Mouse (Mus musculus): ENCODE results near the gene Kiss1. TPM values are rescaled to one million over a fixed set of nuclear protein-coding genes. Genes with fewer than 3 reads are reported as not detected.

Gene Kiss1
- polyA plus RNA-seq, 1 experiment from 2014 or later: not detected

- WGBS: 74% methylated on average over 4 of the region's 4 CpGs
- Histone ChIP-seq H3K9me3 (replicated peaks; ENCODE audit: control insufficient read depth, low read length) (no peaks in the 10 kb centered on the region), H3K4me1 (ENCODE audit: control insufficient read depth, insufficient read depth, low read length) (peaks cover 4% of the 10 kb centered on the region; the same call in 1 of the 2 replicates), H3K4me2 (ENCODE audit: low read depth, low read length) (no peak overlapping the region), H3K4me3 (replicated peaks; ENCODE audit: low read length) (no peak overlapping the region), H3K9ac (ENCODE audit: low read length) (0 out of 2 replicates have a peak overlapping the region, but pooled peaks have one; percentile 18), H3K27ac (ENCODE audit: low read length) (no peak overlapping the region), H3K27me3 (ENCODE audit: control insufficient read depth, insufficient read depth, low read length) (no peaks in the 10 kb centered on the region), H3K36me3 (ENCODE audit: control insufficient read depth, insufficient read depth, low read length) (no peaks in the 10 kb centered on the region)
- no peak for ATAC-seq (ENCODE audit: insufficient read depth, low FRiP score)
These were observed 10.4 kb upstream of the Kiss1 start for GRCm38 (mm10) chr1:133311240-133311639.

GRCm38 (mm10) chr1:133311946-133312345 lies 9.7 kb upstream of the Kiss1 start:
- no peak overlapping the region for H3K27ac ChIP-seq (ENCODE audit: low read length)
- WGBS: 15% methylated on average over 10 of the region's 10 CpGs
- H3K4me2 ChIP-seq (ENCODE audit: low read depth, low read length): no peak overlapping the region

DNA sequence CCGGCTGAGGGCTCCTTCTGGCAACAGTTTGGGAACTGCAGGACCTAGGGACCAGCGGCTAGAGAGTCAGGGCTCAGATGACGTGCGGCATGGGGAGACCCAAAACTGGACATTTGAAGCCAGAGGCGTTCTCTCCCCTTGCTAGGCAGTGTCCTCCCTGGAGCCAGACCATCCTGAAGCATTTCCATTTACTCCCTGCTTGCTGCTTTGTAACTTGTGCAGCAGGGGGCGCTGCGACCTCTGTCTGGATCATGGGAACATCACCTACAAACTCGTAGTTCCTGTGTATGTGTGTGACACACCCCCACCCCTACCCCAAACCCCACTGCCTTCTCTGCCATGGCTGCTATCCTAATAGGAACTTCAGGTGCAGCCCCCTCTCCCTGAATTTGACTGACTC lies 7.3 kb upstream of the Kiss1 start:
- no peak overlapping the region for H3K4me3 ChIP-seq (replicated peaks; ENCODE audit: low read length)
- H3K9ac ChIP-seq (ENCODE audit: low read length): no peak overlapping the region
- H3K27me3 ChIP-seq (ENCODE audit: control insufficient read depth, insufficient read depth, low read length): no peaks in the 10 kb centered on the region
- ATAC-seq (ENCODE audit: insufficient read depth, low FRiP score): no peak
- no peaks in the 10 kb centered on the region for H3K9me3 ChIP-seq (replicated peaks; ENCODE audit: control insufficient read depth, low read length)
- H3K27ac ChIP-seq (ENCODE audit: low read length): no peak overlapping the region
- H3K4me1 ChIP-seq (ENCODE audit: control insufficient read depth, insufficient read depth, low read length): peaks cover 4% of the 10 kb centered on the region; the same call in 1 of the 2 replicates
- WGBS: 31% methylated on average over 8 of the region's 8 CpGs
- no peak overlapping the region for H3K4me2 ChIP-seq (ENCODE audit: low read depth, low read length)
- H3K36me3 ChIP-seq (ENCODE audit: control insufficient read depth, insufficient read depth, low read length): no peaks in the 10 kb centered on the region

More at GRCm38 (mm10) chr1:133311946-133312345, 9.7 kb upstream of the Kiss1 start:
- H3K36me3 ChIP-seq (ENCODE audit: control insufficient read depth, insufficient read depth, low read length): no peaks in the 10 kb centered on the region
- H3K4me1 ChIP-seq (ENCODE audit: control insufficient read depth, insufficient read depth, low read length): peaks cover 4% of the 10 kb centered on the region; the same call in 1 of the 2 replicates
- no peak for ATAC-seq (ENCODE audit: insufficient read depth, low FRiP score)
- no peaks in the 10 kb centered on the region for H3K9me3 ChIP-seq (replicated peaks; ENCODE audit: control insufficient read depth, low read length)
- no peak overlapping the region for H3K4me3 ChIP-seq (replicated peaks; ENCODE audit: low read length)
- no peak overlapping the region for H3K9ac ChIP-seq (ENCODE audit: low read length)
- no peaks in the 10 kb centered on the region for H3K27me3 ChIP-seq (ENCODE audit: control insufficient read depth, insufficient read depth, low read length)

- Histone ChIP-seq H3K36me3 (ENCODE audit: control insufficient read depth, insufficient read depth, low read length) (no peaks in the 10 kb centered on the region), H3K4me1 (ENCODE audit: control insufficient read depth, insufficient read depth, low read length) (peaks cover 4% of the 10 kb centered on the region; the same call in 1 of the 2 replicates), H3K4me2 (ENCODE audit: low read depth, low read length) (no peak overlapping the region), H3K27ac (ENCODE audit: low read length) (no peak overlapping the region), H3K9me3 (replicated peaks; ENCODE audit: control insufficient read depth, low read length) (no peaks in the 10 kb centered on the region), H3K9ac (ENCODE audit: low read length) (no peak overlapping the region), H3K4me3 (replicated peaks; ENCODE audit: low read length) (no peak overlapping the region), H3K27me3 (ENCODE audit: control insufficient read depth, insufficient read depth, low read length) (no peaks in the 10 kb centered on the region)
- 76% methylated on average over 6 of the region's 6 CpGs for WGBS
- ATAC-seq (ENCODE audit: insufficient read depth, low FRiP score): no peak
These were observed 5.9 kb upstream of the Kiss1 start for GRCm38 (mm10) chr1:133315775-133316174.

GRCm38 (mm10) chr1:133316577-133316976 lies 5.1 kb upstream of the Kiss1 start:
- 88% methylated on average over 4 of the region's 4 CpGs for WGBS
- Histone ChIP-seq H3K27ac (ENCODE audit: low read length) (no peak overlapping the region), H3K9ac (ENCODE audit: low read length) (no peak overlapping the region), H3K4me2 (ENCODE audit: low read depth, low read length) (no peak overlapping the region), H3K4me3 (replicated peaks; ENCODE audit: low read length) (no peak overlapping the region), H3K27me3 (ENCODE audit: control insufficient read depth, insufficient read depth, low read length) (no peaks in the 10 kb centered on the region), H3K4me1 (ENCODE audit: control insufficient read depth, insufficient read depth, low read length) (peaks cover 4% of the 10 kb centered on the region; the same call in 1 of the 2 replicates), H3K9me3 (replicated peaks; ENCODE audit: control insufficient read depth, low read length) (no peaks in the 10 kb centered on the region), H3K36me3 (ENCODE audit: control insufficient read depth, insufficient read depth, low read length) (no peaks in the 10 kb centered on the region)
- no peak for ATAC-seq (ENCODE audit: insufficient read depth, low FRiP score)

DNA sequence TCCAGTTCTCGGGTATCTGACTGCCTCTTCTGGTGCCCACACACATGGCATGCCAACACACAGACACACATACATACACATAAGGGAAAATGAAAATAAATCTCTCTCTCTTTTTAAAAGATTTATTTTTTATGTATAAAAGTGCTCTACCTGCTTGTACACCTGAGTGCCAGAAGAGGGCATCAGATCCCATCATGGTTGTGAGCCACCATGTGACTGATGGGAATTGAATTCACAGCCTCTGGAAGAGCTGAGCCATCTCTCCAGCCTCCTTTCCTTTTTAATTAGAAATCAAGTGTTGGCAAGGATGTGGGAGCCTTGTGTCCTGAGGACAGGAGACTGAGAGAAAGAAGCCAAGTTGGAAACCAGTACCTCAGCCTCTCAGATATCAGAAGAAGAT lies 4.5 kb upstream of the Kiss1 start:
- H3K27ac ChIP-seq (ENCODE audit: low read length): no peak overlapping the region
- H3K27me3 ChIP-seq (ENCODE audit: control insufficient read depth, insufficient read depth, low read length): no peaks in the 10 kb centered on the region
- H3K4me2 ChIP-seq (ENCODE audit: low read depth, low read length): no peak overlapping the region
- ATAC-seq (ENCODE audit: insufficient read depth, low FRiP score): no peak
- H3K36me3 ChIP-seq (ENCODE audit: control insufficient read depth, insufficient read depth, low read length): no peaks in the 10 kb centered on the region
- H3K9me3 ChIP-seq (replicated peaks; ENCODE audit: control insufficient read depth, low read length): no peaks in the 10 kb centered on the region
- no peak overlapping the region for H3K9ac ChIP-seq (ENCODE audit: low read length)
- H3K4me3 ChIP-seq (replicated peaks; ENCODE audit: low read length): no peak overlapping the region
- 78% methylated on average over 1 of the region's 1 CpGs for WGBS
- no peaks in the 10 kb centered on the region for H3K4me1 ChIP-seq (ENCODE audit: control insufficient read depth, insufficient read depth, low read length)

DNA sequence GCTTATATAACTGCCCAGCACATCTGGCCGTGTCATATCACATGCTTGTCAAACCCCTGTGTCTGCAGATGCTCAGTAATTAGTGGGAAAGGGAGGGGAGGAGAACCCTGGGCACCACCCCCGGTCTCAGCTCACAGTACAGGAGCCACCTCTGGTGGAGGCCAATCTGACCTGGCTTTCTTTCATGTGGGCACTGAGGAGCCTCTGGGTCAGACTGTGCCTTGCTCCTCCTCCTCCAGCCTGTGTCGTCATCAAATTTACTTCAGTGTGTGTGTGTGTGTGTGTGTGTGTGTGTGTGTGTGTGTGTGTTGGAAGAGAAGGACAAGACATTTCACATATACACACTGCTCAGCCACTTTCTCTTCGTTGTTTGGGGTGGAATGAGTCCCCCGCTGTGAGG lies 1.7 kb downstream of the Kiss1 start:
- 32% methylated on average over 5 of the region's 5 CpGs for WGBS
- 0 out of 2 replicates have a peak, but pooled peaks have one; percentile 26 for ATAC-seq (ENCODE audit: insufficient read depth, low FRiP score)
- H3K9ac ChIP-seq (ENCODE audit: low read length): no peak overlapping the region
- no peak overlapping the region for H3K27ac ChIP-seq (ENCODE audit: low read length)
- no peak overlapping the region for H3K4me3 ChIP-seq (replicated peaks; ENCODE audit: low read length)
- H3K27me3 ChIP-seq (ENCODE audit: control insufficient read depth, insufficient read depth, low read length): 0 out of 2 replicates have a peak, but pooled peaks cover 5% of the 10 kb centered on the region
- no peaks in the 10 kb centered on the region for H3K36me3 ChIP-seq (ENCODE audit: control insufficient read depth, insufficient read depth, low read length)
- H3K9me3 ChIP-seq (replicated peaks; ENCODE audit: control insufficient read depth, low read length): no peaks in the 10 kb centered on the region
- no peak overlapping the region for H3K4me2 ChIP-seq (ENCODE audit: low read depth, low read length)
- H3K4me1 ChIP-seq (ENCODE audit: control insufficient read depth, insufficient read depth, low read length): no peaks in the 10 kb centered on the region

DNA sequence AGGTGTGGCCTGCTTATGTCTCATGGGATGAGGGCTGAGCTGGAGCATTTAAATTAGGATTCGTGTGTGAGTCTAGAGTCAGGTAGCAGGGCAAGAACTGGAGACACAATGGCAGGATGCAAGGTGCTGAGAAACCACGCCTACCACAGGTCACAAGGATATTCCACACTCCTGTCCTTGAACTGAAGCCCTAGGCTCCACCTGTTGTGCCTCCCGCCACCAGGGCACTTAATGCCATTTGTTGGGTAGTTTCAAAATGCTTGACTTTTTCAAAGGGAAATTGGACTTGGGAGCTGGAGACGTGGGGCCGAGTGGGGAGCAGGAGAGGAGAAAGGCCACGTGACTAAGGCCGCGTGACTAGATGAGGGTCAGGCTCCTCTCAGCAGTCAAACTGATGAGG lies 4.3 kb downstream of the Kiss1 start:
- WGBS: 88% methylated on average over 8 of the region's 8 CpGs
- no peak overlapping the region for H3K4me2 ChIP-seq (ENCODE audit: low read depth, low read length)
- ATAC-seq (ENCODE audit: insufficient read depth, low FRiP score): no peak
- peaks cover 15% of the 10 kb centered on the region for H3K27me3 ChIP-seq (ENCODE audit: control insufficient read depth, insufficient read depth, low read length)
- H3K4me3 ChIP-seq (replicated peaks; ENCODE audit: low read length): no peak overlapping the region
- no peaks in the 10 kb centered on the region for H3K9me3 ChIP-seq (replicated peaks; ENCODE audit: control insufficient read depth, low read length)
- H3K4me1 ChIP-seq (ENCODE audit: control insufficient read depth, insufficient read depth, low read length): peaks cover 10% of the 10 kb centered on the region
- no peaks in the 10 kb centered on the region for H3K36me3 ChIP-seq (ENCODE audit: control insufficient read depth, insufficient read depth, low read length)
- H3K9ac ChIP-seq (ENCODE audit: low read length): no peak overlapping the region
- H3K27ac ChIP-seq (ENCODE audit: low read length): no peak overlapping the region

DNA sequence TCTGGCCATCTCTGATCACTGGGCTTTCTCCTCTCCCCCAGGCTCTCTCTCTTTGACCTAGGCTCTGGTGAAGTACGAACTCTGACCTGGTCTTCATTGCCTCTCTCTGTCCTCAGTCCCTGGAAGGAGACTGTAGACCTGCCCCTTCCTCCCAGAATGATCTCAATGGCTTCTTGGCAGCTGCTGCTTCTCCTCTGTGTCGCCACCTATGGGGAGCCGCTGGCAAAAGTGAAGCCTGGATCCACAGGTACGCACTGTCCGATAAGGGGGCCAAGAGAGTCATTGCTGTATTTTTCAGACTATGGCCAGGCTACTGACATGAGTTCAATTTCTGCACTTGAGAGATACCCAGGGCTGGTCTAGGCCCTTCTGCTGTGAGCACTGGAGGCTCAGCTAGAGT lies 5.4 kb downstream of the Kiss1 start:
- WGBS: 54% methylated on average over 5 of the region's 5 CpGs
- no peak overlapping the region for H3K4me2 ChIP-seq (ENCODE audit: low read depth, low read length)

More for the DNA sequence above, 5.4 kb downstream of the Kiss1 start:
- no peak overlapping the region for H3K9ac ChIP-seq (ENCODE audit: low read length)
- H3K4me3 ChIP-seq (replicated peaks; ENCODE audit: low read length): no peak overlapping the region
- no peak overlapping the region for H3K27ac ChIP-seq (ENCODE audit: low read length)
- H3K9me3 ChIP-seq (replicated peaks; ENCODE audit: control insufficient read depth, low read length): no peaks in the 10 kb centered on the region
- ATAC-seq (ENCODE audit: insufficient read depth, low FRiP score): no peak
- H3K27me3 ChIP-seq (ENCODE audit: control insufficient read depth, insufficient read depth, low read length): peaks cover 15% of the 10 kb centered on the region
- no peaks in the 10 kb centered on the region for H3K36me3 ChIP-seq (ENCODE audit: control insufficient read depth, insufficient read depth, low read length)
- H3K4me1 ChIP-seq (ENCODE audit: control insufficient read depth, insufficient read depth, low read length): peaks cover 10% of the 10 kb centered on the region

Data from stomach, embryonic 16.5 days (tissue).